Mouse (Mus musculus) kidney, adult 2 months (tissue): ENCODE results near the gene Ptpre.

ENCODE experiments used
- CTCF ChIP-seq: fragments of 200-500 bp; conservative IDR thresholded peaks from 2 replicates; pipeline ENCODE4 v1.5.1; 2011; ENCODE audit warnings: low read depth, mild to moderate bottlenecking, control low read depth, low read length, moderate library complexity, mixed read lengths; ENCODE audit not compliant: insufficient read depth, insufficient read length
- POLR2A ChIP-seq: fragments of 200-500 bp; IDR thresholded peaks from one replicate; pipeline ENCODE4 v1.6.1; 2011; ENCODE audit warnings: low read depth, low read length, control low read depth

DNA sequence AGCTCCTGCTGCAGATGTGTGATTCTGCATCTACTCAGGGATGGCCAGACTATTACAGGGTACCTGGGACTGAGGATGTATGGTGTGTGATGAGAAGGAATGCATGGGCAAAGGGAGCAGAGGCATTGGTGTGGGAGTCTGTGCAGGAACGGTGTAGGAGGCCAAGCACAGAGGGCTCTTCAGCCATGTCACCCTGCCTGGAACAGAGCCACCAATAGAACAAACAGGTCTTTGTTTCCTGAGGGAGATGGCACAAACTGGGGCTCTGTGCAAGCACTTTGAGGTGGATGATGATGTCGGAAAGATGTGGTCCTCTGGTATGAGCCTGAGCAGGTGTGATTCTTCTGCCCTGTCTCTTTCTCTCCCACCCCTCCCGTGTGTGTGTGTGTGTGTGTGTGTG lies 5.8 kb downstream of the Ptpre start:
- no peak for TF ChIP-seq POLR2A
- no peak for TF ChIP-seq CTCF
